Mouse (Mus musculus): ENCODE measurements around the gene Gtf3c6. TPM values are rescaled to one million over a fixed set of nuclear protein-coding genes. Genes with fewer than 3 reads are reported as not detected.

The Gtf3c6 gene
- 46.0 TPM for polyA plus RNA-seq (2015; fragmentation: Illumina TruSeq; extraction: RNeasy Lipid Tissue Mini Kit (QIAGEN cat#74804); ENCODE audit: low read depth, low replicate concordance)

DNA sequence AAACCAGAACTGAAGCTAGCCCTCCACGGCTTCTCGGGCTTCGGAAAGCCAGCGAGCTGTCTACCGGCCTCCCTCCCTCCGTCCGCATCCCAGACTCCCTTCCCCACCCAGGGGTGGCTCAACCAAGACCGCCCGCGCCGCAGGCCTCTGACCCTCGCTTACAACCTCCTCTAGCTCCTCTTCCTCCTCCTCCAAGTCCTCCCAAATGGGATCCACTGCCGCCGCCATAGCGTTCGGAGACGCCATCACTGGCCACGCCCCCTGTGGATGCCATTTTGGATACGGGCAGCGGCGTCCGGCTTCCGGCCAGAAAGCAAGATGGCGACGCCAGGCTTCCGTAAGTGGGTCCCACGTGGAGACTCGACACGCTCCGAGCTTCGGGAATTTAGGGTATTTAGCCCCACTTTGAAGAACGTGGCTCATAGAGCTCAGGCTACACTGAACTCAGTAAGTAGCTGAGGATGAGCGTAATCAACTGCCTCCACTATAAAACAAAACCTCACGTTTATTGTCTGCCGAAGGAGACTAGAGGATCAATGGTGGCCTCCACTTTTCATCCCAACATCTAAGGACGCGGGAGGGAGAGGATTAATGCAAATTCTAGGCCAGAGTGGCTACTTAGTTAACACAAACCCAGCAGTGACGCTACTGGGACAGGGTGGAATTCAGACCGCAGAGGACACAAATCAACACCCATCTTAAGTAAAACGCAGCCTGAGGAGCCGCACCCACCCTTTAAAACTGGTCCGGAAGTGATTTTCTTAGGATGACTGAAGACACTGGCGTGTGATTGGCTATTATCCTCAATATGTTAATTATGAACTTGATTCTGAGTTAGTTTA is at the start of gene Gtf3c6:
Gtf3c6 (minus strand) TSS at position 695 of the 842 bp plus-strand sequence.

DNA sequence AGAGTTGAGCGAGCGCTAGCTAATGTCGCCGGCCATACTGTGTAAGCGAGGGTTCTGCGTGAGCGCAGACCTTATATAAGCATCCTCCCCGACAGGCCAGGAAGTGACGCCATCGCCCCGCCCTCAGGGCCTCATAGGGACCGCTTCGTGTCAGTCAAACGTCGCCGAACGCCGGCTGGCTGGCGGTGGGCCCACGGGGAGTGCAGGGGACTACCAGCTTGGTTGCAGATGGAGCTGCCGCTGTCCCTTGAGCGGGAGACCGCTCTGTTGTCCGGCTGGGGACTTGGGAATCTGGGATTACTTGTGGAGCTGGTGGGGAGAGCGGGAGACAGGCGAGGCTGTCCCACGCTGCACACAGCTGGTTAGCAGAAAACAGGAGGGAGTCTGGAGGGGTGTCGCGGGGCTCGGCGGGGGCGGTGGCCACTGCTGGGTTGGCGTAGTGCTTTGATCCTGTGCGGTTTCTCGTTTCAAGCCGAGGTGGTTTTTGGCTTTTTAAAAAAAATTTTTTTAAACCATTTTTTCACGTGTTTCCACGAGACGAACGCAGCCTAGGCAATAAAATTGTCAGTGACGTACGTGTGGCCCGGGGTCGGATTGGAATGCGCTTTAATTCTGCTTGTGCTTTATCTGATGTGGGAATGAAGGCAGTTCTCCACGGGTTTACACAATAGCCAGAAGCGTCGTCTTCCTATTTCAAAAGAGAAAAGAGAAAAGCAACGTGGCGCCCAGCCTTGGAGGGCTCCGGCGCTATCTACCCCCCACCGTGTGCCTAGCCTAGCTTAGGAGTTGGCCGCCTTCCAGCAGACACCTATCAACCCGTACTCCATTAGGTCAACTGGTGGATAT is 44.5 kb upstream of the Gtf3c6 start, which contains the start of gene Amd1:
Amd1 (minus strand) TSS at position 47 of the 846 bp plus-strand sequence.

GRCm38 (mm10) chr10:40246374-40247165 is 11.3 kb downstream of the Gtf3c6 start, which contains the start of gene Rpf2:
Gene Rpf2, minus strand, starts transcription at chr10:40247036.

Other genes starting within 250 kb of the Gtf3c6 start
- 0.85 TPM for gene Mfsd4b1, start 232.8 kb downstream of the Gtf3c6 start, polyA plus RNA-seq (2015; fragmentation: Illumina TruSeq; extraction: RNeasy Lipid Tissue Mini Kit (QIAGEN cat#74804); ENCODE audit: low read depth, low replicate concordance)
- gene Slc16a10, start 115.8 kb downstream of the Gtf3c6 start, polyA plus RNA-seq (2015; fragmentation: Illumina TruSeq; extraction: RNeasy Lipid Tissue Mini Kit (QIAGEN cat#74804); ENCODE audit: low read depth, low replicate concordance) = 2.3 TPM
- gene Rpf2, start 11.1 kb downstream of the Gtf3c6 start, polyA plus RNA-seq (2015; fragmentation: Illumina TruSeq; extraction: RNeasy Lipid Tissue Mini Kit (QIAGEN cat#74804); ENCODE audit: low read depth, low replicate concordance) = 35.2 TPM
- gene Amd1, start 44.1 kb upstream of the Gtf3c6 start, polyA plus RNA-seq (2015; fragmentation: Illumina TruSeq; extraction: RNeasy Lipid Tissue Mini Kit (QIAGEN cat#74804); ENCODE audit: low read depth, low replicate concordance) = 155 TPM
- gene Cdk19, start 81.5 kb upstream of the Gtf3c6 start, polyA plus RNA-seq (2015; fragmentation: Illumina TruSeq; extraction: RNeasy Lipid Tissue Mini Kit (QIAGEN cat#74804); ENCODE audit: low read depth, low replicate concordance) = 47.1 TPM